Mouse (Mus musculus): ENCODE measurements around the gene Nf2.

Nf2 gene

DNA sequence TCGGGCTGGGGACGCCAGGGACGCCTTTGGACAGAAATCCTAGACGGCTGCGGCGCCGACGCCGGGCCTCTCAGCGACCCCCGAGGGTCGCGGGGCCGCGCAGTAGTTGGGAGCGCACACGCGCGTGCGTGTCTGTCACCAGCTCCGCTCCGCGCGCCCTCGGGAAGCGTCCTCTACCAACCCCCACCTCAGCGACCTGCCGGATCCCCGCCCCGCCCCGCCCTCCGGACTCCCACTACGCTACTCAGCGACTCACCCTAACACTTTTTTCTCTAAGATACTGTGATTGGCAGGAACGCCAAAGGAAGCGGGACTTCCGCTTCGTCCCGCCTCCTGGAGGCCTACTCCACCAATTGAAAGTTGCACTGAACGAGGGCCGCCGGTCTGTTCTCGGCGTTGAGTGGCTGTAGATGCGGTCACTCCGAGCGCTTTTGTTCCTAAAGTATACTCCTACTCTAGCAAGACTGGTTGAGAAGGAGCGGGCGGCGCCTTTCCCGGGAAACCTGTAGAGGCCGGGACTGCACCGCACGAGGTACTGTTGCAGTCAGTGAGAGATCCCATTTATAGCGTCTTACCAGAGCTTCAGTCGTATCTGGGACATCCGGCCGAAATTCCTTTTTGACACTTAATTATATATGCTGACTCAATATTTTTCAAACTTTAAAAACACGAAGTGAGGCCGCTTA, at the start of gene Nf2:
Gene Nf2 (minus strand): TSS at position 279 of the 686 bp plus-strand sequence.
- peak; percentile 98 to 99 for DNase-seq (ENCODE audit: low spot score in 2 of 2)

DNA sequence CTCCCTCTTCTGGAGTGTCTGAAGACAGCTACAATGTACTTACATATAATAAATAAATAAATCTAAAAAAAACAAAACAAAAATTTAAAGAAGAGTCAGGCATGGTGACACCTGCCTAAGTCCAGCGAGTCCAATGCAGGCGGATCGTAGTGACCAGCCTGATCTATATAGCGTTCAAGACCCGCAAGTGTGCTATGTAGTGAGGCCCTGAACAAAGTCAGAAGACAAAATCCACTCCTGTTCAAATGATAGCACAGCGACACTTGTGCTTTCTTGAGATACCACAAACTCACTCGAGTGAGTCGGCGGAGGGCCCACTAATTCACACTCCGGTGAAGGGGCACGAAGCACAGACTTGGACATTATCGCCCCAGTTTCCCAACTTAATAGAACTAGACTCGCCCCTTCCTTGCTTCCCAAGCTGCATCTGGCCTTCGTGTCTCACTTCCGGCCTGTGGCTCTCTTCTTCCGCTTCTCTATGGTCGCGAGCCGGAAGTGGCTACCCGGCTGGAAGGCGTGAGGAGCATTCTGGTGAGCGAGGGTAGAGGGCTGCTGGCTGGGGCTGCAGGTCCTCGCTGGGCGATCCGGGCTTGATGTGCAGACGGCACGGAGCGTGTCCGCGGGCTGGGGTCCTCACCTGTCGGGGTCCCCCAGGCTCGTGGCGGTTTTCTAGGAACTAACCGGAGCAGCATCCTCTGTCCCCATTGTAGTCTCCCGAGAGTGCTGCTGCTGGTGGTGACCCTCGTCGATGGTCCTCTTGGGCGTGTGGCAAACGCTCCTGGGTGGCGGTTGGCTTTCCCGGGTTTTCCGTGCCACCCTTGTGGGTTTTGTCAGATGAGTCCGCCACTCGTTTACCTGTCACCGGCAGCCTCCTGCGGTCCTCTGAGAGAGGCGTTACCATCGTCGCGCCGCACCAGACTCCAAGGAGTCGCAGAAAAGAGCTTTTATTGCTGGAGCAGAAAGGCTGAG, 45.8 kb upstream of the Nf2 start, which contains the start of gene Thoc5:
Gene Thoc5 (plus strand): TSS at position 473 of the 969 bp plus-strand sequence.
- peak; percentile 67 to 75 for DNase-seq (ENCODE audit: low spot score in 2 of 2)

- DNase-seq (ENCODE audit: low spot score in 2 of 2), result no peak
Observed at GRCm38 (mm10) chr11:4886987-4887386, 37.7 kb upstream of the Nf2 start.

- DNase-seq (ENCODE audit: low spot score in 2 of 2), result peak in 1 of 2 experiments; percentile 42
Observed at GRCm38 (mm10) chr11:4885385-4885903, 36.1 kb upstream of the Nf2 start.

GRCm38 (mm10) chr11:4882892-4883627, 33.7 kb upstream of the Nf2 start:
- no peak for DNase-seq (ENCODE audit: low spot score in 2 of 2)

DNA sequence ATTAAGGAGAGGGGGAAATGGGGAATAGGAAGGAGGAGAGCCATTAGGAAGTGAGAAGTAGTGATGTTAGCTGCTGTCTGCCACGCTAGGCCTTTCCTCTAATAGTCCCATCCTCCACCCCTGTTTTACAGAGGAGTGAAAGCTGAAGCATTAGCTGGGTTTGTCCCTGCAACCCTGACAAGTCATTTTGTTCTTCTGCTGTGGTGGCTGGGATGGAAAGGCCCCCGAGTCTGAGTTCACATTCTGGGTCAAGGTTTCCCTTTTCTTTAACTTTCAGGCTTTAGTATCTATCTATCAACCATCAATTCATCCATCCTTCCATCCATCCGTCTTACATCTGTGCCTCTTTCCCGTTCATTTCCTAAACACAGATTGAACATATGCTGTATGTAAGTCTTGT, 31.8 kb upstream of the Nf2 start:
- no peak for DNase-seq (ENCODE audit: low spot score in 2 of 2)

DNA sequence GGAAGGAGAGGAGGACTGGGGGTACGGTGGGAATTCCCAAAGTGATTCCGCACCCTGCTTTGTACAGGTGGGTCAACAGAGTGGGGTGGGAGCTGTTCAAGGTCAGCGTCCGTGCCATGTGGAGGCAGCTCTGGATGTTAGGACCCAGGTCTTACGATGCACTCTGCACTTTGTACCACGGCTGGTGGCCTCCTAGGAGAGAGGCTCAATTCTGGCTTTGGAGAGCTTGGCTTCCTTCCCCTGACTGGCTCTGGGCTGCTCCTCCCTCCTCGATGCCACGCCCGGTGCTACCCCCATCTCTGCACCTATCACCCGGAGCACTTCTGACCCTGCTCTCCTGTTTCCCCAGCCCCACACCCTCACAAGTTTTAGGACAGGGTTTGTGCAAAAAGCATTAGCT, 25.2 kb upstream of the Nf2 start:
- DNase-seq (ENCODE audit: low spot score in 2 of 2), result no peak

- peak; percentile 50 to 73 for DNase-seq (ENCODE audit: low spot score in 2 of 2)
Observed at GRCm38 (mm10) chr11:4873755-4874475, 24.6 kb upstream of the Nf2 start, which contains the start of gene Nipsnap1. TSS of gene Nipsnap1 (plus strand) at chr11:4873951.

- DNase-seq (ENCODE audit: low spot score in 2 of 2), result peak in 1 of 2 experiments; percentile 70
Observed at GRCm38 (mm10) chr11:4865645-4866251, 16.4 kb upstream of the Nf2 start.

DNA sequence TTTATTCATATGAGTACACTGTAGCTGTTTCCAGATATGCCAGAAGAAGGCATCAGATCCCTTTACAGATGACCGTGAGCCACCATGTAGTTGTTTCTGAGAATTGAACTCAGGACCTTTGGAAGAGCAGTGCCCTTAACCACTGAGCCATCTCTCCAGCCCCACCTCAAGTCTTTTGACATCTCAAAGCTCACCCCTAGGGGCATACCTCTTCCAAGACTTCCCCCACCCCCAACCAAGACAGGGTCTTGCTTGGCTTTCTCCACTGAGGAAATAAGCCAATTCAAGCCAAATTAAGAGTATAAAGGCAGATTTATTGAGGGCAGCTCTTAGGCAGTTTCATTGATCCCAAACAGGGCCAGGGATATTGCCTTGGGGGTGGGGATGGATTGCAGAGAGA, 13.4 kb upstream of the Nf2 start:
- no peak for DNase-seq (ENCODE audit: low spot score in 2 of 2)

GRCm38 (mm10) chr11:4861816-4862604, 12.7 kb upstream of the Nf2 start:
- no peak for DNase-seq (ENCODE audit: low spot score in 2 of 2)

- DNase-seq (ENCODE audit: low spot score in 2 of 2), result no peak
Observed at GRCm38 (mm10) chr11:4860986-4861385, 11.7 kb upstream of the Nf2 start.

GRCm38 (mm10) chr11:4858416-4858815, 9.1 kb upstream of the Nf2 start:
- no peak for DNase-seq (ENCODE audit: low spot score in 2 of 2)

DNA sequence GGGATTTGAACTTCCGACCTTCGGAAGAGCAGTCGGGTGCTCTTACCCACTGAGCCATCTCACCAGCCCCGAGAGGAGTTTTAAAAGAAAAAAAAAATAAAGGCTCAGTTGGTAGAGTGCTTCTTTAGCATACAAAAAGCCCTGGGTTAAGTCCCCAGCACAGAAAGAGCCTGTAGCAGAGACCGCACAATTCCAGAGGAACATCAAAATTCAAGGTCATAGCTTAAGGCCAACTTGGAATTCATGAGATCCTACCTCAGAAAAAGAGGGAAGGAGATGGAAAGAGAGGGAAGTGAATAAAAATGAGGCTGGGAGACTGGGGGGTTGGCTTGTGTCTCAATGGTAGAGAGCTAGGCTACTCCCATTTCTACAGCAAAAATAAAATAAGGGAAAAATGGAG, 4.8 kb upstream of the Nf2 start:
- no peak for DNase-seq (ENCODE audit: low spot score in 2 of 2)

GRCm38 (mm10) chr11:4853021-4853420, 3.7 kb upstream of the Nf2 start:
- no peak for DNase-seq (ENCODE audit: low spot score in 2 of 2)

DNA sequence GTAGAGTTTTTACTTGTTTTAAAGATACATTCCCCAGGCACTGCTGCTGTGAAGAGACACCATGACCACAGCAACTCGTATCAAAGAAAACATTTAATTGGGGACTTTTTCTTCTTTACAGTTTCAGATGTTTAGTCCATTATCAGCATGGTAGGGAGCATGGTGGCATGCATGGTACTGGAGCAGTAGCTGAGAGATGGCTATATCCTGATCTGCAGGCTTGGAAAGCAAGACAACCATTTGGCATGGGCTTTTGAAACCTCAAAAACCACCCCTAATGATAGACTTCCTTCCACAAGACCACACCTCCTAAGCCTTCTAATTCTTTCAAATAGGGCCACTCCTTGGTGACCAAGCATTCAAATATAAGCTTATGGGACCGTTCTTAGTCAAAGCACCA, 1.1 kb upstream of the Nf2 start:
- DNase-seq (ENCODE audit: low spot score in 2 of 2), result no peak

GRCm38 (mm10) chr11:4848483-4849248, 670 bp downstream of the Nf2 start:
- peak in 1 of 2 experiments; percentile 19 for DNase-seq (ENCODE audit: low spot score in 2 of 2)

DNA sequence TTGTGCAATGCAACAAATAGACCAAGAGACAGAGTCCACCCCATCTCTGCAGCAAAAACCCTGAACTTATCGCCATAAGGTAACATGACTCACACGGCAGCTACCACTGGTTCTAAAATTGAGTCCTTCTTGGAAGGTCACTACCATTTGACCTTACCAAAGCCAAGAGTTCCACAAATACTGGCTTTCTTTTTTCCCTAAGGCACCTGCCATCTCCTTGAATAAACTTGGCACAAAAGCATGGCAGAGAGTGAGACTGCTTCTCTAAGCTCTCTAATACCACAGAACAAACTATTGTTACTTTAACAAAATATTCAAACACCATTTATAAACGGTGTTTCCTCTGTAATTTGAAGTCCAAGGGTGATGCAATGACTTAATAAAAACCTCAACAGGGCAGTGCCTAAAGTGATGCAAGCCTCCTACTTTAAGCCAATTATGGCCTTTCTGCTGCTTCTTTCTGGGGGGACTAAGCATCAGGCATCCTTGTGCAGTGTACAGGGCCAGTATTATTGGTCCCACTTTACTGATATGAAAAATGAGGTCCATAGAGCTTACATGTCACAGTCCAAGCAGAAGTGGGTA, 8.3 kb downstream of the Nf2 start:
- DNase-seq (ENCODE audit: low spot score in 2 of 2), result no peak

GRCm38 (mm10) chr11:4838235-4838634, 11.1 kb downstream of the Nf2 start:
- no peak for DNase-seq (ENCODE audit: low spot score in 2 of 2)
